Mouse (Mus musculus) neutrophil, adult 5-6 weeks (primary cell): Measurements from ENCODE around the gene Scube1. TPM values are rescaled to one million over a fixed set of nuclear protein-coding genes. Genes with fewer than 3 reads are reported as not detected.

Source experiments
- ATAC-seq: fragments of 151-379, 151-347 bp; 2 replicates; pipeline ENCODE4 v1.8.0; 2017; ENCODE audit warnings: mild to moderate bottlenecking, moderate TSS enrichment; ENCODE audit not compliant: insufficient number of reproducible peaks, poor library complexity, low FRiP score, severe bottlenecking; ENCODE audit errors: extremely low read depth
- total RNA-seq: library from RNA; stranded (forward); fragments of 200-1000 nt; gene quantifications from 2 replicates; pipeline ENCODE4 v1.2.3, GENCODE M21; 2017

Gene Scube1
- not detected in 2 replicates for total RNA-seq

DNA sequence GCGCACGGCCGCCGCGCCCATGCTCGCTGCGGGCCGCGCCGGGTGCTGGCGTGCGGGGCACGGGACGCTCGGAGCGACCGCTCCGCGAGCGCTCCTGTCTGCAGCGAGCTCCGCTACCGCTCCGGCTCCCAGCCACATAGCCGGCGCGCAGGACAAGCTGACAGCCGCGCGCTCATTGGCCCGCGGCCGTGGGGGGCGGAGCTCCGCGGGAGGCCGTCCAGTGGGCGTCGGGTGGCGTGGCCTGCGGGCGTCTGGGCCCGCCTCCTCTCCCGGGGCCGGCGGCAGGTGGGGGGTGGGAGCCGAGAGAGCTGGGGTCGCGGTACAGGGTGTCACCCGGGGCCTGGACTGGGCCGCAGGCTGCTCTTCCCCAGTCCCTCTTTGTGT is at the start of gene Scube1:
TSS of gene Scube1 (minus strand) at position 136 of the 384 bp plus-strand sequence.
- no peak for ATAC-seq

DNA sequence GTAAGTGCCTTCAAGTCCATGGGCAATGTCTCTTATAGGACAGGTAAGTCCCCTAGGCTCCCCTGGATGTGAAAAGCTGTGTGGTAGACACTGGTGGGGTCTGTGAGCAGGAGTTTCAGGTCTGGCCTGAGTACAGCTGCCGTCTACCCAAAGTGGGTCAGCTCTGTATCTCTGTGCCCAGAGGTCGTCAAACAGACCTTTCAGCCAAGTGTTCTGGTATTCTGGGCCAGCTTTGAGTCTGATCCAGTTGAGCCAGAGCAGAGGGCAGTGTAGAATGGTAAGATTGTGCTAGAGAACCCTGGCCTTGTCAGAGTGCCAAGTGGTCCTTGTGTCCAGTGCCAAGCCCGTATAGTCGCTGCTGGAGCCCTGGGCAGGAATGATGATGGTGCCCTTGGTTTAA is 48.1 kb upstream of the Scube1 start:
- ATAC-seq = no peak

DNA sequence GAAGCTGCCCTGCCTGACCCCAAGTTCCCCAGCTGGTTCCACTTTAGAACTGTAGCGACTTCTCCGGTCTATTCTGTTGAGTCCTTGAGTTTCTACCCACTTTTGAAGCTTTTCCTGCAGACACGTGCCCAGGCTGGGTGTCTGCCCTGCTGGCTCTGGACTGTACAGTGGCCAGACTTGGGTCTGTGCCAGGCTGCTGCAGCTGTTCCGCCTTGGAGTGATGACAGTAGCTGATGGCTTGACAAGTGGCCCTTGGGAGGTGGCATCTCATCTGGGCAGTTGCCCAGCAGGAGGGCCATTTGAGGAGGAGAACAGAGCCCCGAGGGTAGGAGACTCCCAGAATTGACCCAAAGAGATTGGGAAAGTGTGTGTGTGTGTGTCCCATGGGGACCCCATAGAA is 47.6 kb upstream of the Scube1 start:
- ATAC-seq = no peak

DNA sequence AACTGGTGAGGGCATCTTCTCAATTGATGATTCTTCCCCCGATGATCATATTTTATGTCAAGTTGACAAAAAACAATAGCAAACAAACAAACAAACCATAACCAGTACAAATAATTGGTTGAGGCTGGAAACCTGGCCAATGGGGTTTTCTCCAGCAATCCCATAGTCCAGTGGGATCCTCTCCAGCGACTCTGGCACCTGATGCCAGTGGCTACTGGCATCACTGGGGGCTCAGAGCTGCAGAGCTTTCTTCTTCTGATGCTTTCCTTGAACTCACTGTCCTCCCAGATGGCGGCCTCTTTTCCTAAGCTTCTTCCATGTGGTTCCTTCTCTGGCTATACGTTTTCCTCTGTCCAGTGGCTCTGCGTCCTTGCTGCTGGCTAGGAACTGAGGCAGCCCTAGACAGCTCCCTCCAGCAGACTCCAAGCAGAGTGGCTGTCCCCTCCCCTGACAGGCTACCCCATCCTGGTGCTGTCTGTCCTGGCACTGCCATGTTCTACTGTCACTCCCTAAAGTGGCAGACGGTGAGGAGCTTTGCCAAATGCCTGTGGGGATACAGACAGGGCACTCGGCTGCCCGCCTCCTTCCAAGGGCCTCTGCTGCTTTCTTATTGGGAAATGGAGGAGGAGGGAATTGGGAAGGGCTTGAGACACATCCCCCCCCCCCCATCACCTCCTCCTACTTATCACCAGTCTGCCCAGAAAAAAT is 46.7 kb upstream of the Scube1 start:
- no peak for ATAC-seq

DNA sequence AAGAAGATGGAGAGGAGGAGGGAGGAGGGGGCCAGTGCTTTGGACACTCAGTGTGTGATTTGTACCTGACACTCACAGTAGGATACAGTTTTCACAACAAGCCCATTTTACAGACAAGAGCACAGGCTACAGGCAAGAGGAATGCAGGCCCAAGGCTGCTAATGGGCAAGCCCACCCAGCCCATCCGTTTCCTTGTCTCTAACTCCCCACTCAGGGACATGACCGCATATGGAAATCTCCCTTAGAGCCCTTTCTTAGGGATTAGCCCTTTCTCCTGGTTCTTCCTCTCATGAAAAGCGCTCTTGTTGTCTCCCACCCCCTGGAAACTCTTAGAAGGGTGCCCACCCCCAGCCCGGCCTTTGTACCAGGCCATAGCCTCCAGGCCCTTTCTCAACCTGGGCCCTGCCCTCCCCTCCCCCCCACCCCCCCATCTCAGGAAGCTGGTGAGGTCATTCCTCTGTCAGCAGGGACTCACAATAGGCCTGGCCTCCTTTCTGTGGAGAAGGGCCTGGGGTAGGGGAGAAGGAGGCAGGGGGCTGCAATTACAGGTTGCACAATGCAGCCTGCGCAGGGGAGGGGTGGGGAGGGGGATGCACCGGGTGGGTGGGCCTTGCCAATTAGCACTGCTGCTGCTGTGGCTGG is 40.7 kb upstream of the Scube1 start:
- ATAC-seq = no peak

DNA sequence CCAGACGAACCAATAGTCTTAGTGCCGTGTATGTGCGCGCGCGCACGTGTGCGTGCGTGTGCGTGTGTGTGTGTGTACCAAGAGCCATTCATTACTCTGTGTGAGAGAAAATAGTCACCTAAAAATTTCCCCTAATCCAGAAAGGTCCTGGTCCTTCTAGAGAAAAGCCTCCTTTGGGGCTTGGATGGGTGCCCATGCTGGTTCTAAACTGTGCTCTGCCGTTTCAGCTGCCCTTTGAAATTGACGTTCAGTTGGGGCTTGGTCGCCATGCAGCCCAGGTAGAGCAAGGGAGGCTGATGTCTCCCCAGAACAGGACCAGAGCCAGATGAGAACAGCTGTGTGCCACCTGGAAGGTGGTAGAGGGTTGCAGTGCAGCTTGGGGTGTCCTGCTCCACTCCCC is 36.7 kb upstream of the Scube1 start:
- ATAC-seq = no peak

DNA sequence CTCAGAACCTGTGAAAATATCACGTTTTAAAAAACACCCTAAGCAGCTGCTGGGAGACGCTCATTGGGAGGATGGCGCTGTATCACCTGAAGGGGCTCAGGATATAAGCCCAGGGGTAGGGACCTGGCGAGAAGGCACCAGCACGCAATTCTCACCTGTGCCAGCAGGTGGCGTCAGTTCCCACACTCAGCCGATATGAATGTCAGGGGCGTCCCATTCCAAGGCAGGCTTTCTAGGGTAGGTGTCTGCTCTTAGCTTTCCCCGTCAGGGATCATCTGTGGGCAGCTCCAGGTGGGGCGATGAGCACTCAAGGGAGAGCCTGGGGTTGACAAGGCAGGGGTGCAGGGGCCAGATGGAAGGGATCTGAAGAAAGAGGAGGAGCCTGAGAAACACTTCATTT is 35.9 kb upstream of the Scube1 start:
- no peak for ATAC-seq

DNA sequence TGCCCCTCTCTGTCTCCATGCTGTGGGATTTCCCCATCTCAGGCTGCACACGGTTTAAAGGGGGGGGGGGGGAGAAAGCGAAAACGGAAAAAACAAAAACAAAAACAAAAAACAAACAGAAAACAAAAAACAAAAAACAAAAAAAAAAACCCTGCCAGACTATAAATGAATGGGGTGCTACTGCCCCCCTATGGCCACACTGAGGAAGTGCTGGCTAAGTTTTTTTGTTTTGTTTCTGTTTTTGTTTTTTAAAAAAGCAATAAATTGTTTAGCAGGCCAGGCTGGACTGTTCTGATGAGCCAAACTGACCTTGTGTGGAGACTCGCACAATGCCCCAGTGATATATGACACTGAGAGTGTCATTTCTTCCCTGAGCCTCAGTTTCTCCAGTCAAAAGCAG is 34.1 kb upstream of the Scube1 start:
- ATAC-seq = no peak

DNA sequence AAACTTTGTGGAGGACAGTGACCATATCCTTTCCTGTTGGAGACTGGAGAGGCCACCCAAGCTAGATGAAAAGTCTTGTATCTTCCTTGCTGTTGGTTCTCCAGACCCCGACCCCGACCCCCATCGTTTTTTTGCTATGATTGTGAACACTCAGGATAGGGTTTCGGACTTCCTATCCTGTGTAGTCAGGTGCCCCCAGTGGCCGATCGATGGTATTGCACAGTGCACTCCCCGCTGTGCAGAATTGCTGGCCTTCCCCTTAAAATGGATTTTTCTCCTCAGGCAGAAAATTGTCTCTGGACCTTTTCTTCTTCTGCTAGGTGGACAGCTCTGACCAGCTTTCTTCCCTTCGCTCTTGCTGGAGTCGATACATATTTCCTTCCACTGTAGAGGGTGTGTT is 31.9 kb upstream of the Scube1 start:
- no peak for ATAC-seq

DNA sequence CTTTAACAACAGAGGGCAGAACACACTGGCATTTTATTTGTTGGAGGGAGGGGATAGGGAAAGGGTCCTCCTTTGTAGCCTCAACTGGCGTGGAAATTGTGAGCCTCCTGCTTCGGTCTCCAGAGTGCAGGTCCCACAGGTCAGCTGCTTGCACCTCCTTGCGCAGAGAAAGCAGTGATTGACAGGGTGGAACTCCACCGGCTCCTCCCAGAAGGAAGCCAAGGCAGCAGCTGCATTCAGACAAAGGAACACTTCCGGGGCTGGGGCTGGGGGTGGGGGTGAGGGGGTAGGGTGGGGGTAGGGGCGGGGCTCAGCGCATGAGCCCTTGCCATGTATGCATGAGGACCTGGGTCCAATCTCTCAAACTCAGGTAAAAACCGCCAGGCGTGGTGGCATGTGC is 24.6 kb upstream of the Scube1 start:
- ATAC-seq = no peak

DNA sequence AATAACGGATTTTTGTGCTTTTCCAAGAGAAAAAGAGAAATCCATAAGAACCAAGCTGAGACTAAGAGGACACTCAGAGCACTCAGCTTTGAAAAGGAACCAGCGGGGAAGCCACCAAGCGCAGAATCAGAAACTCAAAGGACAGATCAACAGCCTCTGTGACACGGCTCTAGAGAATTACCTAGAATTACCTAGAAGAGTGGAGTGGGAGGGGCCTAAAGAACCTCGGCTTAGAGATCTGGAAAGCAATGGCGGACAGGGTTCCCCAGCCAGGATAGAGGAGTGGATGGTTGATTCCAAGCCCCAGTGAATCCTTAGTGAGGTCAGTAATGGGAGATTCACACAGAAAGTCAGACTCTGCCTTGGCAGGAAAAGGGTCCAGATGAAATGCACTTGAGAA is 24.2 kb upstream of the Scube1 start:
- ATAC-seq = no peak

DNA sequence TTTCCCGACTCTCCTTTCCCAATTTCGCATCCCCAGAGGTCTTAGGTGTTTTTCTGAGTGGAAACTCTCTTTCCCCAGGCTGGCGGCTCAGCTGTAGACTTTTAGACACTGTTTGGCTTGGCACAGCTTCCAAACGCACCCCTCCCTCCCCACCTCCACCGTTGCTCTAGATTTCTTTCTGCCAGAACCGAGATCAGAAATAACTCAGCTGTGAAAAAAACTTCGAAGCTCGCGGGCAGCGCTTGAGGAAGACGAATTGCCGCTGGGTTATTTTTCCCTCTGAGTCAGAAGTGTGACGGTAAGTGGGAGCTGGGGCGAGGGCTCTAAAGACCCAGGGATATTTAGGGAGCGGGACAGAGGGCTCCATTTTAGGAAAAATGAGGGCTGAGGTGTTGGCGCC is 21.5 kb upstream of the Scube1 start:
- ATAC-seq = no peak

DNA sequence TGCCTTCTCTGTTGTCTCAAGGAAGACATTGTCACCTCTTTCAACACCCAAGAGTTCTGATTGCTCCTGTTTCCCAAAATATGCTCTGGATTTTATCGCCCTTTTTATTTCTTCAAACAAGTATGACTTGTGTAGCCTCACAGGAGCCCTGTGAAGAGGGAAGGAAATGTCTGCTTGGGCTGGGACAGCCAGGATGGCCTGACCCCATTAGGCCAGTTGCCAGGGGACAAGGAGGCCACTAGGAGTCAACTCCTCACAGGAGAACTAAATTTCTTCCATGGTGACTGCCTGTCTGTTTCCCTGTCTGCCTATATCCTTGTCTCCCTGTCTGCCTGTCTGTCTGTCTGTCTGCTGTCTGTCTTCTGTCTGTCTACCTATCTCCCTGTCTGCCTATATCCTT is 17.2 kb upstream of the Scube1 start:
- ATAC-seq = no peak

DNA sequence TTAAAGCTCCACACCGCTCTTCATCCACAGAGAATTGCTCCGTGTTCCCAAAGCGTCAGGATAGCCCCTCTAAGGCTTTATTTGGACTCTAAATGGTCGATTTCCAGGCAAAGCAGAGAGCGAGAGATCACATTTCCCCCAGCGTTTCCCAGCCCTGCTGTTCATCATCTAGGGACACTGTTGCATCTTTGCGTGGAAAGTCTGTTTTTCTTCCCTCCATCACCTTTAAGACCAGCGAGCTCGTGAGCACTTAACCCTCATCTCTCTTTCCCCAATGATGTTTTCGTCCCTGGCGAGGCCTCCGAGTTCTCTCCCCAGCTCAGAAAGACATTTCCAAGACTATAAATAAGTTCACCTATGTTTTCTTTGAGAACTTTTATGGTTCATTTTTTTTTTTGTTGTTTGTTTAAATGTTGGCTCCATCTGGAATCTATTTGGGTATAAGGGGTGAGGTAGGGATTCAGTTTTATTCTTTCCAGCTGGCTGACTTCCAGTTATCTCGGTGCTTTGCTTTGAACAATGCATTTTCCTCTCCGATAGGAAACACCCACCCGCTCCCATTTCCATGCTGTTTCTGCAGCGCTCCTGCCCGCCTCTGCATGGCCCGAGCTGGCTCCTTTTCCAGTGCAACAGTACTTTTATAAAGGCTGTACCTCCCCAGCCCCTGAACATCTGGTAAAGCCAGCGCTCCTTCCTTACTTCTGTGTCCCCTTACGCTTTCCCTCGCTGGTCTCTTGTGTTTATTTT is 16.0 kb upstream of the Scube1 start:
- no peak for ATAC-seq

DNA sequence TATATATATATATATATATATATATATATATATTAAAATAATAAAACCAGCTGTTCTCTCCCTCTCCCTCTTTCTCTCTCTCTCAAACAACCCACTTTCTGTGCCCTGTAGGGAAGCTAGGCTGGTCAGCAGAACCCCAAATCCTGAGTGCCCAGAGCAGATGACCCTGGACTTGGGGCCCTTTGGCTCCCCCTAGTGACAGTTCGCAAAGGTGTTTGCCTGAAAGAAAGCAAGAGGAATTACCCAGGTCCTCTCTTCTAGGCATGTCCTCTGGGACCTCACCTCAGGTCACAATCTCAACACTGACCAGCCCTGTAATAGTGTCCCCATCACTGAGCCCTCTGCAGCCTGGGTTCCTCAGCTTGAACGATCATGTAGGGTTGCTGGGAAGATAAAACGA is 2.8 kb upstream of the Scube1 start:
- no peak for ATAC-seq

DNA sequence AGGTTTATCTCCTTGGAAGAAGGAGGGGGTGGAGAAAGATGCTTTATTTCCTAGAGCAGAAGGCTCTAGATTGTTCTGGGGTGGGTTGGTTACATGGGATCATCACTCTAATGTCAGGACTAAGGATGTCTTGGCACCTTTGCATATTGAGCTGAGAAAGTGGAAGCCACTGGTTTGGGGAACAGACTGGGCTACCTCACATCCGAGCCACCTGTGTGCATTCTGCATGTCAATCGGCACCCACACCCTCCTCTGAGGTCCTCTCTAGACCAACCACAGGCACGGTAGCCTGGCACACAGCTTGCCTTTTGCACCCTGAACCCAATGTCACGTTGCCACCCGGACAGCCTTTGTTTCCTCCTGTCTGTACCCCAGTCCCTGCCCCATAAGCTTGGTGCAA is 1.9 kb upstream of the Scube1 start:
- no peak for ATAC-seq

DNA sequence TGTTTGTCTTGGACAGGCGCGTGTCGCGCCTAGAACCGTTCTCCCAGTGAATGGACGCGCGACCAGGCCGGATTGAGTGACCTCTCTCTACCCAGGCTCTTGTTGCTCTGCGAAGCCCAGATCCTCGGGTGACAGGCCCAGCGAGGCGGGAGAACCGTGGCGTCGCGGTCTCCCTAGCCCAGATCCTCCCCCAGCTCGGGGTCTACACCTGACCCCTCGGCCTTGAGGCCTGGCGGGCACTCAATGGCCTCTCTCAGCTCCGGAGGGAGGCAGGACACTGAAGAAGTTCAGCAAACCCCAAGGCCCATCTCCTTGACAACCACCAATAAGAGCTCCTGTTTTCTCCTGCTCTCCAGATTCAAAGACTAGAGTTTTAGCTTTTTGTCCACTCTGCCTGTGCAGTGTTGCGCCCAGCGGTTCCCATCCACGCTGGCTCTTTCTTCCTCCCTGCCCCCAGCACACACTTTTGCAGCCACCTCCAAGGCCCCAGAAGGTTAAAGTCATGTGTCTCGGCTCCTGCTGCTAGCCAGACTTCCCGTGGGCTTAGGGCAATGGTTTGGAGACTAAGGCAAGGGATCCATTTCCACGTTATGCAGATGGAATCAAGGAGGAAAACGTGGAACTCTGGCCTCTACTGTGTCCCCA is 857 bp upstream of the Scube1 start:
- no peak for ATAC-seq

DNA sequence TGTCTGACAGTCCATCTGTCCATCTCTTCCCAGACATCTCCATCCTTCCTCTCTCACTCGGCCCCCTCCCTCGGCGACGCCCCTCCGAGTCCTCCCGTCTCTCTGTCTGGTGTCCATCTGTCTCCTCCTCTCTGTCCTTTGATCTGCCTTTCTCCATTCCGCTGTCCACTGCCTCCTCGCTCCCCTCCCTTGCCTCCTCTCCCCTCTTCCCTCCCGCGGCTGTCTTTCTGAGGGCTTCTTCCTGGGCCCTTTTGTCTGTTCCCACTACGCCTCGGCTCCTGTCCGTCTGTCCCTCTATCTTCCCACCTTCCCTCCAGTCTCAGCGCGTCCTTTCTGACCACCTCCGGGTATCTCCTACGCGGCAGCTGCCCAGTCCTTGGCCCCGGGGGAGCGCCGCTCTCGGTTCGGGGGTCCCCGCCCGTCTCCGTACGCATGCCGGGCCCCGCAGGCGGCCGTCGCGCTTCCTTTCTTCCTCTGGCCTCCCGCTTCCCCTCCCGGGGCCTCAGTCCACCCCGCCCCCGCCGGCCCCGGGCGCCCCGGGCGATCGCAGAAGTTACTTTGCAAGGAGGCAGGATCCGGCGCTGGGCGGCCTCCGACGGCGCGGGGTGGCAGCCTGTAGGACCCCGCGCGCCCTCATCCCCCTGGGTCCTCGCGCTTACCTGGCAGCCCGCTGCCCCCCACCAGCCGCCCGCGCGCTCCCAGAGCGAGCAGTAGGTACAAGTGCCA is 498 bp downstream of the Scube1 start:
- no peak for ATAC-seq

DNA sequence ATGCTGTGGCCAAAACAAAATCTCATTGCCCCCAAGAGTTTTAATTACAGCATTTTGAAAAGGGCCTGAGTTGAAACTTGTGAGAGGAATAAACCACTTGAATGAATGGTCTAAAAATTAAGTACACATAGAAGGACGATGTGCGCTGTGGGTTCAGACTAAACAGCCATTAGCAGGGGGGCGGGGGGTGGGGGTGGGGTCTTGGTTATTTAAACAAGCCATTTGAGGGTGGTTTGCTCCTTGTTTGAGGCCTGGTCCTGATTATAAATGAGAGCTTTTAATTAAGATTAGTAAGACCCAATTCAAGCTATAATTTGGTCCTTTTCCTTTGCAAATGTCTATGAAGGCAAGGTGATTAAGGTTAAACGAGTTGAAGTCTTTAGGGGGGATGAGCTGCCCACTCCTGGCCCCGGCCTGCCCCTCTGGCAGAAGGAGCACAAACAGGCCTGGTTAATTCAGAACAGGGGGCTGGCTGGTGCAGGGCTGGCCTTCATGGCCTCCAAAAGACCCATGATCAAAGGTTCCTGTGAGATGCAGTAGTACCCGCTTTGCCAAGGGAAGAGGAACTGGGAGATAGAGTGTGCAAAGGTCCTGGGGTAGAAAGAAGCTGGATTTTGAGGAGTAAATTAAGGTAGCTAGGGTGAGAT is 9.1 kb downstream of the Scube1 start:
- ATAC-seq = no peak
